Mouse (Mus musculus) spleen, adult 2 months (tissue): ENCODE results near the gene Zfp1. TPM values are rescaled to one million over a fixed set of nuclear protein-coding genes. Genes with fewer than 3 reads are reported as not detected.

Experiments
- DNase-seq, 2 experiments: peaks; one replicate each; pipeline versions ENCODE4 v3.0.0 to v3.0.0-alpha.2; 2012 to 2021; ENCODE audit warnings: low spot score in 2 of 2, low read depth in 1 of 2
- H3K27ac ChIP-seq: fragments of 200-500 bp; 2 replicates; pipeline ENCODE4 v1.5.1; 2012; ENCODE audit warnings: low read length, inconsistent platforms; ENCODE audit not compliant: insufficient read depth
- H3K27me3 ChIP-seq: fragments of 200-500 bp; 2 replicates; pipeline ENCODE4 v1.6.1; 2012; ENCODE audit warnings: mild to moderate bottlenecking, moderate library complexity, low read length, inconsistent platforms; ENCODE audit not compliant: control insufficient read depth, insufficient read depth
- H3K36me3 ChIP-seq: fragments of 200-500 bp; 2 replicates; pipeline ENCODE4 v1.6.1; 2012; ENCODE audit warnings: mild to moderate bottlenecking, low read length, inconsistent platforms; ENCODE audit not compliant: control insufficient read depth, insufficient read depth
- H3K4me1 ChIP-seq: fragments of 200-500 bp; 2 replicates; pipeline ENCODE4 v1.6.1; 2011; ENCODE audit warnings: inconsistent platforms; ENCODE audit not compliant: control insufficient read depth, insufficient read depth, insufficient read length
- H3K4me3 ChIP-seq: fragments of 200-500 bp; 2 replicates; pipeline ENCODE4 v1.5.1; 2011; ENCODE audit warnings: mild to moderate bottlenecking, inconsistent platforms; ENCODE audit not compliant: insufficient read depth, insufficient read length; ENCODE audit errors: extremely low read depth
- CTCF ChIP-seq: fragments of 200-500 bp; IDR thresholded peaks from 2 replicates; pipeline ENCODE4 v1.5.1; 2011; ENCODE audit warnings: mild to moderate bottlenecking, inconsistent platforms; ENCODE audit not compliant: insufficient read depth, insufficient read length, insufficient replicate concordance; ENCODE audit errors: extremely low read depth
- POLR2A ChIP-seq: fragments of 200-500 bp; IDR thresholded peaks from 2 replicates; pipeline ENCODE4 v1.6.1; 2011; ENCODE audit warnings: low read depth, low read length, inconsistent platforms
- WGBS: fragments of 180-500 bp; shearing (Covaris S2); methylation state at CpG from one replicate; pipeline ENCODE4 v1.1.7; 2018; 5-methylcytosine and 5-hydroxymethylcytosine counted together
- polyA plus RNA-seq: library from polyadenylated mRNA; depleted of rRNA; stranded (reverse); fragments of >200 nt; gene quantifications from 2 replicates; pipeline ENCODE4 v1.2.3, GENCODE M21; 2012; rRNA removed

Zfp1 gene
- polyA plus RNA-seq, 1 experiment = 4.9 TPM

GRCm38 (mm10) chr8:111720115-111720544, 76.9 kb downstream of the Zfp1 start:
- TF ChIP-seq CTCF (no peak), POLR2A (no peak)
- Histone ChIP-seq H3K27ac (no peak overlapping the region), H3K27me3 (no peaks in the 10 kb centered on the region), H3K4me1 (no peaks in the 10 kb centered on the region), H3K36me3 (no peaks in the 10 kb centered on the region), H3K4me3 (no peak overlapping the region)
- WGBS = 47% methylated on average over 4 of the region's 4 CpGs
- no peak for DNase-seq

Other genes with a start within 250 kb of the Zfp1 start
- gene Fa2h, start 249.6 kb upstream of the Zfp1 start, polyA plus RNA-seq = 0.07 and 0.12 TPM in 2 replicates
- gene Wdr59, start 121.3 kb upstream of the Zfp1 start, polyA plus RNA-seq = 4.6 and 5.0 TPM in 2 replicates
- 62.9 and 73.2 TPM in 2 replicates for gene Znrf1, start 107.3 kb upstream of the Zfp1 start, polyA plus RNA-seq
- gene Ldhd, start 13.0 kb upstream of the Zfp1 start, polyA plus RNA-seq = 1.2 and 1.8 TPM in 2 replicates
- 23,675 and 41,549 TPM in 2 replicates for gene Ctrb1, start 47.6 kb downstream of the Zfp1 start, polyA plus RNA-seq
- gene Bcar1, start 100.4 kb downstream of the Zfp1 start, polyA plus RNA-seq = 20.4 and 25.1 TPM in 2 replicates
- 2.0 and 2.4 TPM in 2 replicates for gene Cfdp1, start 210.9 kb downstream of the Zfp1 start, polyA plus RNA-seq
- gene Tmem170, start 233.3 kb downstream of the Zfp1 start, polyA plus RNA-seq = 1.2 and 1.6 TPM in 2 replicates